Mouse (Mus musculus): ENCODE measurements around the gene Prrt1.
A peak's percentile ranks its signal among the peaks of the same experiment; 100 is the strongest.

Gene Prrt1

DNA sequence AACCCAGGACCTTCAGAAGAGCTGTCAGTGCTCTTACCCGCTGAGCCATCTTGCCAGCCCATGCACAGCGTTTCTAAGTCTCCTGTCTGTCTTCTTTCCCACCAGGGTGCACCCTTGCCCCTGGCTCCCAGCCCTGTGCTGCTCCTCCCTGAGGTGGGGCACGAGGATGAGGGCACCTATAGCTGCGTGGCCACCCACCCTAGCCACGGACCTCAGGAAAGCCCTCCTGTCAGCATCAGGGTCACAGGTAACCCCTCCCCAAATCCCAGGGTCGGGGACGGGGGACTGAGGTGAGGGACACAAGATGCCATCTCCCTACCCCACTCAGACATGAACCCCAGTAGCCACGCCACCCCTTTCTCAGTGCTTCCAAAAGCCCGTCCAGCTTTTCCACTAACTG, 29.4 kb upstream of the Prrt1 start:
- peak; percentile 17 for DNase-seq

DNA sequence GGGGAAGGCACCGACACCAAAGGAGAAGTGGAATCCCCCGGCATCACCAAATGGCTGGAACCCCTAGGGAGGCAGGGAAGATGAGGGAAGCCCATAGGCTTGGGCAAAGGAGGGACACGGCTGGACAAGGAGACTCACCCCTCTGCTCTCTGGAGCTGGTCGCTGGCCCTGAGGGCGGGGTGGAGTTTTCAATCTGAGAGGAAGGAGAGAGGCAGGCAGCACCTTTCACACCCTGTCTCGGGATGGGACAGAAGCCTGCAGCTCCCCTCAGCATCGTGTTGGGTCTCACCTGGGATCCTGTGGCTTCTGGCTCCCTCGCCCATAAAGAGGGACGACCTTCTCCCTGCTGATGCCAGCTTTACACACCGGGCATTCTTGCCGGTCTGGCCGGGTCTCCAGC, 27.5 kb upstream of the Prrt1 start:
- DNase-seq = peak; percentile 22

DNA sequence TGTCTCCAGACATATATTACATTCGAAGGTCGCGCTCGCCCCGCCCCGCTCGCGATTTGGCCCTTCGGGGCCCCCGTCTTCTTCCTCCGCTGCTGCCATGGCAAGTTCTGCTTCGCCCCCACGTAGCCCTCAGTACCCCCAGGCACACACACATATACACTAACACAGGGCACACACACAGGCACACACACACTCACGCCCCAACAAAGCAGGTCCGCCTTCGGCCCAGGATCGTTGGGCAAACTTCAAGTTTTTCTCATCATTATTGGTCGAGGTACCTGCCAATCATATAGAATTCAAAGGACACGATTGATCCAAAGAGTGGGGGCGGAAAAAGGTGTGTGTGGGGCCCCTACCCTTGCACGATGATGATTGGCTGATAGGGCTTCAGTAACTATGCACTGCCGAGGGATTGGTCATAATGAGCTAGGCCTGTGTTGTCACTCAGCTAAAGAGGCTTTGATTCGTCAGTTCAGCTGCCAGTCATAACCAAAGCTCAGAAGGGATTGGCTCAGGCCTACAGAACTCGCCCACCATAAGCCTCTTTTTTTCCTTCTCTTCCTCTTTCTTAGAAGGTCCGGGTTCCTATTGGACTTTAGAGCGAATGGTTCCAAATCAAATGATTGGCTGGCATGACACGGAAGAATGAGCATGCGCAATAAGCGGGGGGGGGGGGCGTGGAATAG, 25.8 kb upstream of the Prrt1 start, which contains the start of gene Rnf5:
TSS of gene Rnf5 (minus strand) at position 316 of the 686 bp plus-strand sequence.
- DNase-seq = peak; percentile 96

DNA sequence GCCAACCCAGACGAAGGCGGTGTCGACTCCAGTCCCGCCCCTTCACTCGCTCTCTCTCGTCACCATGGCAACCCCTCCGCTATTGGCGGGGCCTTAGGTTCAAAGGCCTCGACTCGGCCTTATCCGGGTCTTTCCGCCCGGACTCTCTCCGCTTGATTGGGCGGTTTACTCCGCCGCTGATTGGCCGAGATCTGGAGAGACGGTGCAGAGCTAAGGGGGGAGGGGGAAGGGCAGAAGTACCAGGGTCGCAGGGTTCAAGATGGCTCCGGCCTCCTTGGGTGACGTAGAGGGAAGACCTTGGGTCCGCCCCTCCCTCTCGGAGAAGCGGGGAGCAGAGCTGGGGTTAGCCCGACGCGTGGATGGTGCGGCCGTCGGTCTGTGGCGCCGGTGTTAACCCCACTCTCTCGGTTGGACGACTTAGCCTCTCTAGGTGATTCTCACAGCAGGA, 25.2 kb upstream of the Prrt1 start, which contains the start of gene Agpat1:
TSS of gene Agpat1 (plus strand) at position 202 of the 448 bp plus-strand sequence.
- peak; percentile 98 for DNase-seq

DNA sequence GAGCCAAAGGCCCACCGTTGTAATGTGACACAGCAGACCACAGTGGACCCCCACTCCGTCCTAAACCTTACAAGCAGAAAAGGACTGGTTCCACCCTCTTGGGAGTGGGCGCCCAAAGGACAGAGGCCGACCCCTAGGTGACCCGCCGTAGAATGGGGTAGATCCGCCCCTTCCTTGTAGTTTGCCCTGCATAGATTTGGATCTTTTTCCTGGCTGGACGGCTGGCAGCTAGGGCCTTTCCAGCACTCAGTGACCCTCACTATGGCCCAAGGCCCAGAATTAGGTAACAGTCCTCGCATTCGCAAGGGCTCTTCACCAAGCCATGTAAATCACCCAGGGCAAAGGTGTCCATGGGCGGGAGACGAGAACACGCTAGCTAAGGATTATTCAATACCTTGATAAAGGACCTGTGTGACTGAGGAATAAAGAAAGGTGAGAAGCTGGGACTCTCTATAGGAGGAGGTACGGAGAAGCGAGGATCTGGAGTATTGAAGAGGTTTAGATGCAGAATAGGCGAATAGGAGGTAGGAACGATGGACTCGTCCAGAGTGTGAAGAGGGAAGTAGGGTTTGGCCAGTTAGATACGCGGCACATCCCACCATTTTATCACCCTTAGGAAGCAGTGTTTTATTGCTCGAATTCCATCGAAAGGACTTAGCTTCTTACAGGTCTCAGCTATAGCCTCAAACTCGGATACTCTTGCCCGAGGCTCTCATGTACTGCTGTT, 24.7 kb upstream of the Prrt1 start:
- DNase-seq = no peak

DNA sequence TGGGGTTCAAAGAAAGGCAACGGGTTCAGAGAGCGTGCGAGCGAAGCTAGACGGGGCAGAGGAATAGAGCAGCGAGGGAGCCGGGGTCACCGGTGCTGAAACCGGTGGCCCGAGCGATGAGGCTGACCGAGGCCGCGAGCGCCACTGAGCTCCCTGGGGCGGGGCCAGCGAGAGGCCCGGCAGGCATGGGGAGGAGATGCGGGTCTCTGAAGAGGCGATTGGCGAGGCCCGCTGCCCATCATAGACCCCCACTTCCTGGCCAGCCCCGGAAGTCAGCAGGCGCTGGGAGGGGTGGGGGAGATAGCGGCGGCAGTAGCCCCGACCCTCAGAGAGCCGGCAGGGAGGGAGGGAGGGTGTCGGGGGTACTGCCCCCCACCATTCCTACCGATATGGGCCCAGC, 23.7 kb upstream of the Prrt1 start:
- DNase-seq = peak; percentile 96

DNA sequence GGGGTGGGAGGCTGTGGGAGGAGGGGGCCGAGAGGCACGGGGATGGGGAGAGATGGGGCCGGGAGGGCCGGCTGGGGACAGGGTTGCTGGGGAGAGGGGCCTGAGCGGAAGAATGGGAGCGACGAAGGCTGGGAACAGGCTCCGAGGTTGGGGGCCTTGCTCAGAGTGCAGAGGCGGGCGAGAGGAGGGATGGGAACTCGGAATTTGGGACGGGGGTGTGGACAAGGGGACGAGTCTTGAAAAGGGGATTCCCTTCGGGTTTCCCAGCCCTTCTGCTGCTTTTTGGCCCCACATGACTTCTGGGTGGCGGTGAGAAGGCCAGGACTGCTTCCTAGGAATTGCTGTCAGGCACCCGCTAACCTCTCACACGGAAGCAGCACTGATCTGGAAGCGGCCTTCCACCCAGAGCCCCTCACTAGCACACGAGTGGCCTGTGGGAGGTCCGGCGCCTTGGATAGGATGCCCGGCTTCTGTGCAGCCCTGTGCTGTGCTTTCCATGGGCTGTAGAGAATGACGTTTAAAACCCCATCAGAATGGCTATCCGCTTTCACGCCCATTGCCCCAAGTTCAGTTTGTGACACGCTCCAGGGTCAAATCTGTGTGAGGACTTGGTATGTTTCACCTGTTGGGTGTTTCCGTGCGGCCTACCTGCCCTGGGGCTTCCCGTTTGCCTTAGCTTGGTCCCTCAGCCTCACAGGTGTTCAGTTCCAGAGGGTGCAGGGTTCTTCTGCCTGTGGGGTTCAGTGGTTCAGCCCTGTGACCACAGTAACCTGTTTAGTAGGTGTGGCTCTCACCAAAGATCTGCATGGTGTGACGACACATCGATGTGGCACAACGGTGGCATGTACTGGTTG, 22.9 kb upstream of the Prrt1 start:
- DNase-seq = no peak

DNA sequence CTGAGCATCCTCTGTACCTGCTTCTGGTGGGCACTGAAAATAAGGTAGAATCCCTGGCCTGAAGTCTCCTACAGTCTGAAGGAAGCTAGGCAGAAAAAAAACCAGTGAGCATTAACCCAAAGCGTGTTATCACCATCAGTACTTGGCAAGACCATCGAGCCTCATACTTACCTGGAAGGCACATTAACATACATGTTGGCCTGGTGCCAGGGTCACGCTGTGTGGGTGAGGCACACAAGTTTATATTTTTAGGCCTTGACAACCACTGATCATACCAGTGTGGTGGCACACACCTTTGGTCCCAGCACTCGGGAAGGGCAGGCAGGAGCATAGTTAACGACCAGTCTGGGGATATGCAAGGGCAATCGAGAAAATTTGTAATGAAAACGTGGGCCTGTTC, 21.3 kb upstream of the Prrt1 start:
- DNase-seq = no peak

DNA sequence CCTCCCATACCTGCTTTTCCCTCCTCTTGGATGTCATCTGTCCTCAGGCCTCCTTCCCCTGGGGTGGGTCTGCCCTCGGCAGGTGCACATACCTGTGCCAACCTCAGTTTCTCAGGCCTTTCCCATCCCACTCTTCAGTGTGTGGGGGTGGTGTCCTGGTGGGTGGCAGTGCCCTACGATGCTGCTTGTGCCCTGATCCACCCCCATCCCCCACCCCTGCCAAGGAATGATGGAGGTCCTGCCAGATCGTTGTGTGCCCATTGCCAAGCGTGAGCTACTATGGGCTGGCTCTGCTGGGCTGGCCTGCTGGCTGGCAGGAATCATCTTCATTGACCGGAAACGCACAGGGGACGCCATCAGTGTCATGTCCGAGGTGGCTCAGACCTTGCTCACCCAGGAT, 18.3 kb upstream of the Prrt1 start:
- DNase-seq = no peak

DNA sequence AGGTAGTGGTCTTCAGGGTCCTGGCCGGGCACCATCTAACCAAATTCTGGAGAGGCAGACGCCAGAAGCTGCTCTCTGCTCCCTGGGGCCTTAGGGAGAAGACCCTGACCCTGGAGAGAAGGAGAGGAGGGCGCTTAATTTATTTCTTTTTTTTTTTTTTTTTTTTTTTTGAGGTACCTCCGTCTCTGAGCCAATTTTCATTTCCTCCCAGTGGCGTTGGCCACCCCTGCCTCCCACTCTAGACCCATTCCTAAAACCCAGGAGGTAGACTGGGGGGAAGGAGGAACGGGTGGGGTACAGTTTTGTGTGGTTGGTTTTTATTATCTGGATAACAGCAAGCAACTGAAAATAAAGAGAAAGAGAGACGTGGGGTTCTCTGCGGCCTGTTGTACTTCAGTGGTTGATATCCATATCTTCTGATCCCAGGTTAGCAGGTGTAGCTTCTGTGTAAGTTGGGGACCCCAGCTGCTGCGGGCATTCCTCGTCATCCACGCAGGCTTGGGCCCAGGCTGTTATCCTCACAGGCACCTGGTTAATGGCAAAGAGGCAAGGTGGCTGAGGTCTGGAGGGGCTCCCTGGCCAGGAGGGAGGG, 16.2 kb upstream of the Prrt1 start:
- DNase-seq = no peak

DNA sequence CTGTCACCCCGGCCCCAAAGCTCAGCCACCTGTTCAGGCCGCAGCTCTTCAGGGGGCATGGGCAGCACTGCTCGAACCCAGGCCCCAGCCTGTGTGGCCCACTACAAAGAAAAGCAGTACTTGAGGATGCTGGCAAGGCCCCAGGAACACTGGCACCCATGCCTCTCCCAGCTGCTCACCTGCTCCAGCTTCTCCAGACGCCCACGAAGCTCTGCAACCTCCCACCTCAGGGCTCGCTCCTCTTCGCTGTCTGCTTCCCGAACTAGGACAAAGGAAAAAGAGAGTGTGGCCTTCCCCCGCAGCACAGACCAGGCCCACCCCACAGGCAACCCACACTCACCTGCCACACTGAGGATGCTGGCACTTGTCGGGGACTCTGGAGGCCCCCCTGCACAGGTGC, 15.5 kb upstream of the Prrt1 start:
- DNase-seq = no peak

DNA sequence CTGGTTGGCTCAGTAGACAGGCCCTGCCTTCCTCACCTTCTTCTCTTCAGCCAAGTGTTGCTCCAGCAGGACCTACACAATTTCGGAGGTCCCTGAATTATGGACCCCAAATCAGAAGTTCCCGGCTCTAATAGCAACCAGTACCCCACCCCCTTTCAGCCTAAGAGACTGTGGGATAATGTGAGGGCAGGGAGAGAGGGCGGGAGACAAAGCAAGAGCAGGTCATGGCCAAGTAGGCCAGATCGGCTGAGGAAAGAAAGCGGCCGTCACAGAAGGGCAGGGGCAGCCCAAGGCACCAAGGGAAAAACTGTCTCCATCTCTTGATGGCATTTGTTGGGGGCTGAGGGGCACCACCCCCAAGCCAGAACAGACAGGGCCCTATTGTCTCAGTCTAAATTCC, 13.5 kb upstream of the Prrt1 start, which contains the start of gene Egfl8:
TSS of gene Egfl8 (minus strand) at position 101 of the 400 bp plus-strand sequence.
- no peak for DNase-seq

DNA sequence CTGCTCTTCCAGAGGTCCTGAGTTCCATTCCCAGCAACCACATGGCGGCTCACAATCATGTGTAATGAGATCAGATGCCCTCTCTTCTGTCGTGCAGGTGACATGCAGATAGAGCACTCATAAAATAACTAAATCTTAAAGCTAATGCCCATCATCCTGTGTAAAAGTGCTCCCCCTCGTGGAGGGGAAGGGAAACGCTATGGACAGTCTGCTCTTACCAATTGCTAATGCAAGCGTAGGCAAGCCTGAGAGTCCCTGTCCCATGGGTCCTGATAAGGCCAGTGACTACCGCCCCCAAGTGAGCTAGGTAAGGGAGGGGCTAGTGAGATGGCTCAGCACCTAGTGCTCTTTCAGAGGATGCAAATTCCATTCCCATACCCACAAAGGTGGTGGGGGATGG, 10.3 kb upstream of the Prrt1 start:
- DNase-seq = peak; percentile 86

DNA sequence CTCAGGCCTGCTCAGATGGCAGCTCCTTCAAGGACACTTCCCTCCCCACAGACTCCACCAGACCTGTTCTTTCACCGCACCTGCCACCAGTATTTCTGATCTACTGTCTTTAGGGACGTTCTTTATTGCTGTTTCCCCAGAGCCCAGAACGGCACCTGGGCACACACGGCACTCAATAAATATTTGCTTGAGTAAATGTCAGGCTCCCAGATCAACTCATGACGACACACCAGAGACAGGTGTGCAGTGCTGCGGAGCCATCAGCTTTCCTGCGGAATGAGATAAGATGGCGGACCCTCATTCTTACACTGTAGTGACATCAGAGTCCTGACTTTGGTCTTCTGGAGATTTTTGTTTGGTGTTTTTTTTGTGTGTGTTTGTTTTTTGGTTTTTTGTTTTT, 8.3 kb upstream of the Prrt1 start:
- no peak for DNase-seq

DNA sequence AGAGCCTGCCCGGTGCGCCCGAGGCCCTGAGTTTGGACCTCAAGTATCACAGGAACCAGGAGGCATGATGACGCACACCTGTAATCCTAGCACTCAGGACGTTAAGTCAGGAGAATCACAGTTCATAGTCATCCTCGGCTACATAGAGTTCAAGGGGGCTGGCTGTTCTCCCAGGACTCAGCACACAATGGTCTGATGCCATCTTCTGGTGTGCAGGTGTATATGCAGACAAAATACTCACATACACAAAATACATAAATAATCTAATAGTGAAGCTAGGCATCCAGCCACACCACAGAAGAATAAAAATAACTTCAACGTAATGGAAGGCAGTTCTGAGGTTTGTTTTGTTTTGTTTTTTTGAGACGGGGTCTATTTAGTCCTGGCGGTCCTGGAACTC, 6.2 kb upstream of the Prrt1 start:
- no peak for DNase-seq

DNA sequence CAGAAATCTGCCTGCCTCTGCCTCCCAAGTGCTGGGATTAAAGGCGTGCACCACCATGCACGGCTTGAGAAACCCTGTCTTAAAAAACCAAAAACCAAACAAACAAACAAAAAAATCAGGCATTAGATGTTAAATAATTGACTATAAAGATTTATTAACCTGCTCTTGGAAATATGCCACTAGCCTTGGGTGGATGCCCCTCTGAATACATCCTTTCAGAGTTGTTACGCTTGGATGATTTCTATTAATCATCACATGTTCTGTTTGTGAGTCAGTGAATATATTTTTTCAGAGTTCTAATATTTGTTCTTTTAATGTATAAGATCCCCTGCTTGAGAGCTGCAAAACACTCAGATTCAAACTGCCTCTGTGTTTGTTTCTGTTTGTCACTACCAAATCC, 4.4 kb upstream of the Prrt1 start:
- no peak for DNase-seq

DNA sequence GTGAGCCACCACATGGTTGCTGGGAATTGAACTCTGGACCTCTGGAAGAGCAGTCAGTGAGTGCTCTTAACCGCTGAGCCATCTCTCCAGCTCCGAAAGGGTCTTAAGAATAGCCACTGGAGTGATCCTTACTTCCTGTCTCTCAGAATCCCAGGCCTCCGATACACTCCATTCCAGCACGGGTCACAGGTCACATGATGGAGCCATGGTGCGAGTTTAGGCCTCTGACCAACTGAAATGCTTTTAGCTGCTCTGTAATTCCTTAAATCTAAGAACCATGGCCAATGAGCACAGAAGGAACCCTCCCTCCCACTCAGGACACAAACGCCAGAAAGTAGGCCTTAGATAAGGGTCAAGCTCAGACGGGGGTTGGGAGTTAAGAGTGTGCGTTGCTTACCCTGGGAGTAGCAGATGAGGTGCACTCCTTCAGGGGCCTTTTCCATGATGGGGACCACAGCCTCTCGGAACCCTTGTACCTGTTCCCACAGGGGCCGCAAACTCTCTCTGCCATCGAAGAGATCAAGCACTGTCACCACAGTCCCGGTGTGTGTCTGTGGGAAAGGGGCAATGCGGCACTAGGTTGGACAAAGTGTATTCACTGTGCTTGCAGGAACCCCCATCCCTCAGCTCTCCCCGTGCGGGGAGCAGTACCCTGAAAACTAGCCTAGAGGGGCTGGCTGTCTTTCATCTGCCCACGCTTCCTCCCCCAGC, 3.1 kb upstream of the Prrt1 start:
- no peak for DNase-seq

DNA sequence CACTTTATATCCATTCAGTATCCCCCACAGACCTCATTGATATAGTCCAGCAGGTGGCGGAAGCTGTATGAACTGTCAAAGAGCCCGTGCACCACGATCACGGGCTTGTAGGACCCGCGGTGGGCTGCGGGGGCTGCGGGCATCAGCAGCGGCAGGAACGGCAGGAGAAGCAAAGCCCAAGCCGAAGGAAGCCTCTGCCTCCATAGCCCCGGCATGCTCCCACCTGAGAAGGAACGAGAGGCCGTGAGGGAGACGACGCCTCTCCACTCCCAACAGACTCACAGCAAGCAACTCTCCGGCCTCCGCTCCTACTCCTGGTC, 2.6 kb upstream of the Prrt1 start:
- peak; percentile 68 for DNase-seq

DNA sequence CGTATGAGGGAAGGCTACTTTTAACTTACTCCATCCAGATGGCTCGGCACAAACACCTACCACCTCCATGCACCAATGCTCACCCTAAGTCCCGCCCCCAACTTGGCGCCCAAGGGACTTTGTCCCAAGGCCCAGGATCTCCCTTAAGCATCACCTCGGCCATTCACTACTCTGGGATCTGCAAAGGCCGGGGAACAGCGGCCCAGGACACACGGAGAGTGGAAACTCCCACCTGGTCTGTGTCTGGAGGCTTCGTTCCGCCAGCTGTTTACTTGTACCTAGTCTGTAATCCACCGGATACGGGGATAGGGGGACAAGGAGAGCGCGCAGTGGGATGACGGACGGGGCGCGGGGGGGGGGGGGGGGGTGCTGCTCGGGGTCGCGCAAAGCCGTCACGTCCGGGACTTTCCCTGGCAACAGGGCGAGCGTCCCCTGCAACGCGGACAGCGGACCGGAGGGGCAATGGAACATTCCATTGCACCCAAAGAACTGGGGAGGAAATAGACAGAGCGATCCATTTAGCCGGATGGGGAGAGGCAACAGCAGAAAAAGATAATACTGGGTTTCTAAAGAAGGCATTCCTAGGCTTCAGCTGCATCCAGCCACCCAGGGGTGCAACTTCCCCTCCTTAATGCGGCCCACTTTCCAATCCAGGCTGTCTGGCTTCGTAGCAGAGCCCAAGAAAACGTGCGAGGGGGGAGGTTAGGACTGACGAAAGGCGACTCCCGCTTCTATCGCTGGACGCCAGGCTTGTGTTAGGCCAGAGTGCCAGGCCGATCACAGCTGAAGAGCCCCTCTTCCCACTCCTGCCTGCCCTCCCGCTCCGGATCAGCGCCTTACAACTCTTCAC, 2.0 kb upstream of the Prrt1 start:
- DNase-seq = peak; percentile 86

DNA sequence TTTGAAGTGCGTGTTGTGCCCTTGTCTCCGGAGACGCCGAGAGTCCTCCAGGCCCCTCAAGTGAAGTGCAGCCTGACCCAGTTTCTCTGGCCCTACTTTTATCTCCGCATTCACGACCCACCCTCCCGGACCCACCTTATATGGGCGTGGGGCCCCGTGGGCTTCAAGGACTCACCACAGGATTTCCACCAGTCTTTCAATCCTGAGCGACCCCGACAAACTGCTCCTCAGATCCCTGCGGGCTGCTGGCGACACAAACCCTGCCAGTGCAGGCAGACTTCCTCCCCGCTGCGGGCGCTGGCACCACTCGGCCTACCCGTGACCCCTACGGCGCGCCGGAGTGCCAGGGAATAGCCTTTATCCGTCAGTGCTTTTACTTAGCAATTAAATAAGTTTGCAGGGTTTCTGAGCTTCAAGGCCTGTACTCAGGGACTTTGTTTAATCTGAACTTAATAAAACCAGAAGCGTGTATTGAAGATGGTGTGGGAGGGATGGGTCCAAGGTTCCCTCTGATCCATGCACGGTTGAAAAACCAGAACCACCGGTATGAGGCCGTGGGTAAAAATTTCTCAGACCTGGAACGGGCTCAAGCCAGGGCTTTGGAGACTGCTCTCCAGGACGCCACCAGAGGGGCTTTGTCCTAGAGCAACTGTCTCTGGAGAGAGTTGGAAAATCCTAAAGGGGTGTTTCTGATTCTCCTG, 1.2 kb upstream of the Prrt1 start, which contains the start of gene Ppt2:
TSS of gene Ppt2 (minus strand) at position 568 of the 701 bp plus-strand sequence.
- DNase-seq = peak; percentile 78

DNA sequence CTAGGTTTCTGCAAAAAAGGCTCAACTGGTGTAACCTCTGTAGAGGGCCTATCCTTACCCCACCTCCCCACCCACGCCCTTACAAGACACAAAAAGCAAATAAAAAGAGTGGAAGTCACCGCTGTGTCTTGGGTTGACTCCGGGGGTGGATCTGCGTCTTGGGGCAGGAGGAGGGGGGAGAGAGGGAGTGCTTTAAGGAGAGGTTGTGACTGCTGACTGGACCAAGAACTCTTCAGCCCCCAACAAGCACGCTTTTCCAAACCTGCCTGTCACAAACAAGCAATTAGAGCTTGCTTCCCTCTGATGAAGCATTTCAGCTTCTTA, 727 bp upstream of the Prrt1 start:
- DNase-seq = peak; percentile 50

All from thymus, postnatal 4 days (tissue).